Mouse (Mus musculus): ENCODE data around the gene Dscaml1. TPM values are rescaled to one million over a fixed set of nuclear protein-coding genes. Genes with fewer than 3 reads are reported as not detected.
A peak's percentile ranks its signal among the peaks of the same experiment; 100 is the strongest.
"Not testable (repeated sequence)": the region's sequence is repeated elsewhere in the genome, so short reads cannot be mapped to it uniquely, and the experiment has no call there.

Gene Dscaml1
- total RNA-seq, 2 experiments from 2014 or later, result 42.5 to 64.6 TPM

DNA sequence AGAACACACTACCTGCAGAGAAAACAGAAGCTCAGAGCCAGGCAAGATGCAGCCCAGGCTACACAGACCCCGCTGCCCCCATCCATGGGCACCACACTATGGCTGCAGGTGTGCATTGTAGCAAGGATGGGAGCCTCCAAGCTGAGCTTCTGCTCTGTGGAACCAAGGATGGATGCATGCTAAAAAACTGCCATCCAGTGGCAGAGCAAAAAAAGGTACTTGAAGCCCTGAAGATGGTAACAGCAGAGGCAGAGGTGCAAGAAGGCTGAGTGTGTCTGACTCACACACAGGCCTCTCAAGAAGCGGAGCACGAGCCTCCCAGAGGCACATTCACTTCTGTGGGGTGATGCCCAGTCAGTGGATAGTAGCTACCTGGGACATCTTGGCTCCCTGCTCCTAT lies 276.8 kb downstream of the Dscaml1 start:
- intact Hi-C loops (cut with DNase I), result no loop called here
- DNase-seq (ENCODE audit: low spot score in 2 of 2), result peak; percentile 22 to 36

- no peak for DNase-seq (ENCODE audit: low spot score in 2 of 2)
- intact Hi-C loops (cut with DNase I), result no loop called here
Measured at GRCm38 (mm10) chr9:45704441-45704840, 278.0 kb downstream of the Dscaml1 start.

DNA sequence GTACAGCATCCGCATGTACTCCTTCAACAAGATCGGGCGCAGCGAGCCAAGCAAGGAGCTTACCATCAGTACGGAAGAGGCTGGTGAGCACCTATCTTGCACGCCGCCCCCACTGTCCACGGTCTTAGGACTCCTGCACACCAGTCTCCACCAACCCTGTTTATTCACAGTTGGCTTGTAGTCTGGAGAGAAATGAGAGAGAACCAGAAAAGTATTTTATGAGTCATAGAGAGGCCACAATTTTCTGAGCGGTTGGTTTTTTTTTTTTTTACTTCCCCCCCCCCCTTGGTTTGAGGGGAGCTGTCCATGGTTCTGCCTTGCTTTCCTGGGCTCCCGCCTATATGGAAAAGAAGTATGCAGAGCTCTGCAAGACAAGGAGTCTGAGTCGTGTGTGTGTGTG lies 283.9 kb downstream of the Dscaml1 start:
- peak; percentile 29 to 35 for DNase-seq (ENCODE audit: low spot score in 2 of 2)
- intact Hi-C loops (cut with DNase I), result no loop called here

- DNase-seq (ENCODE audit: low spot score in 2 of 2), result no peak
- intact Hi-C loops (cut with DNase I), result no loop called here
Measured at GRCm38 (mm10) chr9:45715387-45715786, 289.0 kb downstream of the Dscaml1 start.

DNA sequence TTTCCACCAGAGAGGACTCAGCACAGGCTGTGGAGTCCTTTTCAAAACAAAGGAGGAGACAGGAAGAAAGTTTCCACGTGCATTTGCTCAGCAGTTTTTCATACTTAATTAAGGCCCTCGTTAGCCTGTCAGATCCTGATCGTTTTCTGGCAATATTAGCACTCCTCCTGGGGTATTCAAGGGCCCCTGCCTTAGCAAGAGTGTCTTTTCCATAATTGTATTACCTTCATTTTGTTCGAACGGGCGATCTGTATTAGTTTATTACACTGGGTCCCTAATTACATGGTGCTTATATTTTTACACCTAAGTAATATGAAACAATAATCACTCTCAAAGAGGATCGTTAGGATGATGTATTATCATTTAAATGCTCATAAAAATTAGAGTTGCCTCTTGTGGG lies 293.6 kb downstream of the Dscaml1 start:
- intact Hi-C loops (cut with DNase I), result no loop called here
- DNase-seq (ENCODE audit: low spot score in 2 of 2), result no peak

- intact Hi-C loops (cut with DNase I), result no loop called here
- no peak for DNase-seq (ENCODE audit: low spot score in 2 of 2)
Measured at GRCm38 (mm10) chr9:45731851-45732250, 305.4 kb downstream of the Dscaml1 start.

- intact Hi-C loops (cut with DNase I), result no loop called here
- no peak for DNase-seq (ENCODE audit: low spot score in 2 of 2)
Measured at GRCm38 (mm10) chr9:45733246-45733645, 306.8 kb downstream of the Dscaml1 start.

- no peak for DNase-seq (ENCODE audit: low spot score in 2 of 2)
- intact Hi-C loops (cut with DNase I), result no loop called here
Measured at GRCm38 (mm10) chr9:45739001-45739701, 312.7 kb downstream of the Dscaml1 start.

- DNase-seq (ENCODE audit: low spot score in 2 of 2), result no peak
- intact Hi-C loops (cut with DNase I), result no loop called here
Measured at GRCm38 (mm10) chr9:45739702-45740583, 313.5 kb downstream of the Dscaml1 start.

DNA sequence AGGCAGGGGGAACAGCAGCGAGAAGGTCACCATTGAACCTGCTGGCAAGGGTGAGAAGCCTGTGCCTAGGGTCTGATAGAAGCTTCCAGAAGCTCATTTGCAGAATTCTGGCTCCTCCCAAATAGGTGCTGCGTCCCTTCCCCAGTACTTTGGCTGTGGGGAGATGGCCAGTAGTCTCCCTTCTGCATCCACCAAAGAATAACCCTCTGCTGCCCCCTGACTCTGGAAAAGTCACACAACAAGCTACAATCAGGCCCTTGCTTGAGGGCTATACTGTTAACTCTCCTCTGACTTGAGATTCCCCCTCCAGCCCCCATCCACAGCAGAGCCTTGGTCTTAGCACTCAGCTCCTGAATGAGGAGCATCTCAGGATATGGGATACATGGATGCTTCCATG lies 314.2 kb downstream of the Dscaml1 start:
- no peak for DNase-seq (ENCODE audit: low spot score in 2 of 2)
- intact Hi-C loops (cut with DNase I), result no loop called here

GRCm38 (mm10) chr9:45745451-45745850 lies 319.0 kb downstream of the Dscaml1 start:
- DNase-seq (ENCODE audit: low spot score in 2 of 2), result no peak
- intact Hi-C loops (cut with DNase I), result no loop called here

DNA sequence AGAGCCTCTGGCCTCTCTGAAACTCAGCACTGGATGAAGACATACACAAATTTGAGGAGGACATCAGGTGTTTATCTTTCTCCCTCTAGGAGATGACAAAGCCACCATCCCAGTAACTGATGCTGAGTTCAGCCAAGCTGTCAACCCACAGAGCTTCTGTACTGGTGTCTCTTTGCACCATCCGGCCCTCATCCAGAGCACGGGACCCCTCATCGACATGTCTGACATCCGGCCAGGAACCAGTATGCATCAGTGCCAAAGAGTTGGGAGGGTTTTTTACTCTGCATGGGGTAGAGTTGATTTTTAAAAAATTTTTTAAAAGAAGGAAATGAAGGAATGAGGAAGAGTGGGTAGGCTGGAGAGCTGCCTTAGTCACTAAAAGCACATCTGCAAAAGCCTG lies 323.5 kb downstream of the Dscaml1 start:
- DNase-seq (ENCODE audit: low spot score in 2 of 2), result no peak
- intact Hi-C loops (cut with DNase I), result loop anchor here (10.0 kb wide), 1 partner anchor 155 kb away; no protein-coding TSS in a partner anchor

DNA sequence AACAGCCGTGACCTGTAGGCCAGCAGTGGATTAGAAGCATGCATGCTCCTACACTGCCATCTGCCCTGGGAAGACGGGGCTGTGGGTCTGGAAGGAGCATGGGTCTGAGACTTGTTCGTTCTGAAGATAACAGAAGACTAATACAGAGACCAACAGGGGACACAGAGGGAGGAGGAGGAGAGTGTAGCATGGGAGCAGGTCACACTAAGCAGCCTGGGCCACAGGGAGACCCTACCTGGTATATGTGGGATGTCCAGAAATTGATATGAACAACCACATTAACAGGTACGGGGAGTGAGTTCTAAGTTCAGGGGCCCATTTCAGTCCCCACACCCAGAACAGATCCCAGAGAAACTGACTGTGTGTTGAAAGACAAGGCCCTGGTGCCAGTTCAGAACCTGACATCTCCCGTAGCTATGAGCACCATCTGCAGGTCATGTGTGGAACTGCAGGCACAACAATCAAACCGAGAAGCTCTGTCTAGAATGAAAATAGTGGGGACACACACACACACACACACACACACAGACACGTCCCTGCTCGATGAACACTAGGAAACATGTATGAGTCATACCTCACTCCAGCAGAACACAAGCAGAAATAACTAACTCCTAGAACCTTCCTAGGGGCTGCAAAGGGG lies 328.1 kb downstream of the Dscaml1 start:
- intact Hi-C loops (cut with DNase I), result loop anchor here (2.0 to 10.0 kb wide), 2 partner anchors 160 to 338 kb away; no protein-coding TSS in a partner anchor
- DNase-seq (ENCODE audit: low spot score in 2 of 2), result peak; percentile 75 to 82

GRCm38 (mm10) chr9:45766195-45766594 lies 339.8 kb downstream of the Dscaml1 start:
- DNase-seq (ENCODE audit: low spot score in 2 of 2), result no peak
- intact Hi-C loops (cut with DNase I), result no loop called here

DNA sequence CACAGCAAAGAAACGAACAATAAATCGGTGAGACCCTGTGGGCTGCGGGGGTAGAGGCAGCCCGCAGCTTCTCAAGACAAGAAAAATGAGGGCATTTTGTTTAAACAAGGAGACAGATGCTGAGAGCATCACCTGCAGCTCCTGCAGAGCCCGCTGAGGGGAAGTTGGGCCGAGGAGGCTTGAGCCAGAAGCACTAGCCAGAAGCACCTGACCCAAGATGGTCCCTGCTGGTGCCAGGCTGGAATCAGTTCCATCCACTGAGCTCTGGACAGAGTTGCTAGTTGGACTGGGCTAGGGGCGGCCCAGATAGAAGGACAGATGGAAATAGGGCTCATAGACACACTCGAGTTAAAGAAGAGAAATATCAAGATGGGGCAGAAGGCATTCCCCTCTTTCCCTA lies 340.7 kb downstream of the Dscaml1 start:
- intact Hi-C loops (cut with DNase I), result no loop called here
- no peak for DNase-seq (ENCODE audit: low spot score in 2 of 2)

- intact Hi-C loops (cut with DNase I), result no loop called here
Measured at GRCm38 (mm10) chr9:45768421-45768820, 342.0 kb downstream of the Dscaml1 start.

DNA sequence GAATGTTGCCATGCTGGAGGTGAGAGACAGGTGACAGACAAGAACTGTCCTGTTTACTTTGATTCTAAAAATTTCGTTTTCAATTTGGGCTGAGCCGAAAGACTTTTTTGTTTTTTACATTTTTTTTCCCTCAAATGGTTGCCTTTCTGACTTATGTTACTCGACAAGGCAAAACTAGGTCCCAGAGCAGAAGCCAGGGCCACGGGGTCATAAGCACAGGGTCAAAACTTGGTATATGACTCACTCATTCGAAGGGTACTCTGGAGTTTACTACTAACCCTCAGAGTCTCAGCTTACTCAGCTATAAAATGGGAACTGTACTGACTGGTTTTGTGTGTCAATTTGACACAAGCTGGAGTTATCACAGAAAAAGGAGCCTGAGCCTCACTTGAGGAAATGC lies 343.2 kb downstream of the Dscaml1 start:
- intact Hi-C loops (cut with DNase I), result no loop called here
- DNase-seq (ENCODE audit: low spot score in 2 of 2), result no peak

More at GRCm38 (mm10) chr9:45768421-45768820, 342.0 kb downstream of the Dscaml1 start:
- no peak for DNase-seq (ENCODE audit: low spot score in 2 of 2)

DNA sequence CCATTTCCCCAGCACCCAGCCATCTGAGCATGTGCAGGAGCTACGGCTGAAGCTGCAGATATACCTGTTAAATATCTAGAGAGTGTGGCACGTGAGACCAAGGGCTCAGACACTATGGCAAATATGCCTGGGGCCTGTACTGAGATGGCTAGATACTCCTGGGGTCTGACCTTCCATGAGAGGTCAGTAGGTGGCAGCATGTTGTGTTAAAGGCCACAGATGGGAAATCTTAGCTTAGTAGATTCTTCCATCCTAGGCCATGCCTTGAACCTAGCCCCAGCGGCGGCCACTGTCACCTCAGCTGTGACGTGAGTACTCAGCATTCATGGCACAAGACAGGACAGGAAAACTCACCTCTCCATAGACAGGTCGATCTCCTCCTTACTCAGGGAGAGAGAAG lies 347.7 kb downstream of the Dscaml1 start:
- DNase-seq (ENCODE audit: low spot score in 2 of 2), result no peak
- intact Hi-C loops (cut with DNase I), result no loop called here

DNA sequence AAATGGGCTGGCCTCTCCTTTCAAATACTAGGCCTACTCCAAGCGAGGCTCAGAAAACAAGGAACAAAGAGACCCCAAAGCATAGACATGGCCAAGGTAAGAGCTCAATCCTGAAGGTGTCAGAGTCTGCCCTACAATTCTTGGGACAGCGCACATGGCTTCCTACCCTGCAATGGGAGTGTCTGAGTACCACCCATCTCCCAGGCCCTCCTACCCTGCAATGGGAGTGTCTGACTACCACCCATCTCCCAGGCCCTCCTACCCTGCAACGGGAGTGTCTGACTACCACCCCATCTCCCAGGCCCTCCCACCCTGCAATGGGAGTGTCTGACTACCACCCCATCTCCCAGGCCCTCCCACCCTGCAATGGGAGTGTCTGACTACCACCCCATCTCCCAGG lies 349.7 kb downstream of the Dscaml1 start:
- DNase-seq (ENCODE audit: low spot score in 2 of 2); intact Hi-C loops (cut with DNase I): not testable (repeated sequence)

DNA sequence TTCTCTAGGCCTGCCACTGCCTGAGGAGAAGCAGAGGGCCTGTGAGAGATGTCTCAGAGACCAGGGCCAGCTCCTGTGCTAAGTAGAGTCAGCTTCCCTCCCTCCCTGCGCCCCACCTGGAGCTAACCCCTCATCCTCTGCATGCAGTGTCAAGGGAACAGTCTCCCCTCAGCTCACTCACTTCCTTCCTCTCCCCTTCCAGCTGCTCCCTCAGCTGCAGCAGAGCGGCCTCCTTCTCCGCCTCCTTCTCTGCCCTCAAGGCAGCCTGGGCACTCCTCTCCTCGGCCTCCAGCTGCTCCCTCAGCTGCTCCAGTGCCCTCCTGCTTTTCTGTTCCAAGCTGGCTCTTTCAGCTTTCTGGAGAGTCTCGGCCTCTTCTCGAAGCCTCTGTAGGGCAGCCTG lies 352.8 kb downstream of the Dscaml1 start:
- intact Hi-C loops (cut with DNase I), result no loop called here
- no peak for DNase-seq (ENCODE audit: low spot score in 2 of 2)
